Mouse (Mus musculus) kidney, postnatal 4 days (tissue): ENCODE results near the gene Mettl14.
A peak's percentile ranks its signal among the peaks of the same experiment; 100 is the strongest.
"Not testable (repeated sequence)": the region's sequence is repeated elsewhere in the genome, so short reads cannot be mapped to it uniquely, and the experiment has no call there.

Experiments
- DNase-seq, 2 experiments: peaks; one replicate each; pipeline ENCODE4 v3.0.0; 2021; ENCODE audit warnings: mixed read lengths in 2 of 2

Mettl14 gene

GRCm38 (mm10) chr3:123385486-123386156 is at the start of gene Mettl14:
Mettl14 (minus strand) TSS chr3:123386108.
- peak; percentile 97 to 98 for DNase-seq

GRCm38 (mm10) chr3:123433362-123433761 is 47.5 kb upstream of the Mettl14 start:
- no peak for DNase-seq

GRCm38 (mm10) chr3:123431951-123432674 is 46.2 kb upstream of the Mettl14 start:
- DNase-seq = no peak

GRCm38 (mm10) chr3:123429597-123430458 is 43.9 kb upstream of the Mettl14 start:
- no peak for DNase-seq

- no peak for DNase-seq
Observed at GRCm38 (mm10) chr3:123428005-123428404, 42.1 kb upstream of the Mettl14 start.

- DNase-seq = no peak
Observed at GRCm38 (mm10) chr3:123425647-123426046, 39.7 kb upstream of the Mettl14 start.

- peak in 1 of 2 experiments; percentile 11 for DNase-seq
Observed at GRCm38 (mm10) chr3:123413173-123413572, 27.3 kb upstream of the Mettl14 start.

GRCm38 (mm10) chr3:123411821-123412578 is 26.1 kb upstream of the Mettl14 start:
- DNase-seq = peak in 1 of 2 experiments; percentile 5

- no peak for DNase-seq
Observed at GRCm38 (mm10) chr3:123404945-123405344, 19.0 kb upstream of the Mettl14 start.

GRCm38 (mm10) chr3:123397562-123398481 is 11.9 kb upstream of the Mettl14 start:
- DNase-seq = peak in 1 of 2 experiments; percentile 7

GRCm38 (mm10) chr3:123395611-123396010 is 9.7 kb upstream of the Mettl14 start:
- DNase-seq = peak; percentile 26 to 48

GRCm38 (mm10) chr3:123391180-123391579 is 5.3 kb upstream of the Mettl14 start:
- no peak for DNase-seq

GRCm38 (mm10) chr3:123386157-123386780 is 361 bp upstream of the Mettl14 start:
- not testable (repeated sequence) for DNase-seq

GRCm38 (mm10) chr3:123385118-123385485 is 806 bp downstream of the Mettl14 start:
- DNase-seq = no peak

- no peak for DNase-seq
Observed at GRCm38 (mm10) chr3:123384435-123384834, 1.5 kb downstream of the Mettl14 start.

- no peak for DNase-seq
Observed at GRCm38 (mm10) chr3:123376562-123376961, 9.3 kb downstream of the Mettl14 start.

GRCm38 (mm10) chr3:123371766-123372535 is 14.0 kb downstream of the Mettl14 start:
- peak; percentile 82 to 86 for DNase-seq

GRCm38 (mm10) chr3:123370927-123371326 is 15.0 kb downstream of the Mettl14 start:
- DNase-seq = no peak

GRCm38 (mm10) chr3:123369161-123369560 is 16.7 kb downstream of the Mettl14 start:
- DNase-seq = no peak

GRCm38 (mm10) chr3:123366820-123367219 is 19.1 kb downstream of the Mettl14 start:
- not testable (repeated sequence) for DNase-seq
